Mouse (Mus musculus): Measurements from ENCODE around the gene Insc.

- TF ChIP-seq CTCF (IDR thresholded peaks at IDR 0.05; ENCODE audit: extremely low read depth, insufficient read length, insufficient replicate concordance, low read depth, low read length) (no peak), POLR2A (IDR thresholded peaks at IDR 0.05; ENCODE audit: low read depth, low read length) (no peak)
These were observed 28.3 kb downstream of the Insc start for GRCm38 (mm10) chr7:114771801-114772200.

All from small intestine, adult 2 months (tissue).